Mouse (Mus musculus) megakaryocyte, embryonic 14.5 days (primary cell): ENCODE measurements around the gene Ank3.

ENCODE experiments used
- FLI1 ChIP-seq: IDR thresholded peaks from 2 replicates; pipeline ENCODE4 v1.6.1; 2012; ENCODE audit warnings: low read length, inconsistent platforms, mixed read lengths
- GATA1 ChIP-seq: IDR thresholded peaks from 3 replicates; pipeline ENCODE4 v1.6.1; 2012; ENCODE audit warnings: mixed read lengths, low read length, inconsistent platforms, borderline replicate concordance

GRCm38 (mm10) chr10:69497382-69497781 lies 98.8 kb downstream of the Ank3 start:
- TF ChIP-seq FLI1 (no peak), GATA1 (no peak)
